Mouse (Mus musculus): ENCODE measurements at regions not wholly inside any gene's neighbourhood (a gene's known extent, or its start where the extent isn't known, plus 50 kb on each side); places are given as distances from the start of the nearest gene placed in this dataset.
"Not testable (repeated sequence)": the region's sequence is repeated elsewhere in the genome, so short reads cannot be mapped to it uniquely, and the experiment has no call there.

DNA sequence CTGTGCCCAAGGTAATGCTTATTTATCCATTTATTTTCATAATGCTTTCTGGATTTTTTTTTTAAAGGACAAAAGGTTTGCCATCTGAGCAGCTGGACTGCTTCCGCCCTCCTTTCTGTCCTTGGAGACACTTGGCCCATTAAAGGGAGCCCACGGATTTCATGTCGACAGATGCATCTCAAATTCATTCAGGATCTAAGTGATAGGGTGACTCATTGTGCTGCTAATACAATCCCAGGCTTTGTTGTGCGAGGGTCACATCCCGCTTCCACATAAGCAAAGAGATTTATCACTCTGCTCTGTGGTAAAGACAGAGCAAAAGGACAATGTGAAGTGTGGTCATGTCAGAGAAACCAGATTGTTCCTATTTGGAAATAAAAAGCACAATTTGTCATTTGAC is 220.8 kb downstream of the Csl start:
- no peak for DNase-seq

GRCm38 (mm10) chr10:99552373-99552772 is 207.1 kb downstream of the Csl start:
- DNase-seq, result no peak

- no peak for DNase-seq
These were observed 206.5 kb downstream of the Csl start for GRCm38 (mm10) chr10:99552836-99553540.

DNA sequence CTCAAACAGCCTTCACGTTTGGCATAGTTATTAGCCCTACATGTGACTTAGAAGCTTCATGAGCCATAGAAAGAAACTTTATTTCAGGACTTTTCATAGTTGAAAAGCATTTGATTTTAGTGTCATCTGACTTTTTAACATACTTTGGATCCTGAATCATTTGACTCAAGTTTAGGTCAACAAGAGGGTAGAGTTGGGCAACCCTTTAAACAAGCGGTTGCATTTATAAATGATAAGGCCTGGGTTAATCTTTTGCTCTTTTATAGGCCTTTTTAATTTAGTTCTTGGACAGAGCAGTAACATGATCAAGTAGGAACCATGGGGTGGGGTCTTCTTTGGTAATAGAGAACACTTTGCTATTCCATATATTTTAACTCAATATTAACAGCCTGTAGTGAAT is 204.4 kb downstream of the Csl start:
- DNase-seq, result no peak

GRCm38 (mm10) chr10:99555658-99556352 is 203.7 kb downstream of the Csl start:
- no peak for DNase-seq

DNA sequence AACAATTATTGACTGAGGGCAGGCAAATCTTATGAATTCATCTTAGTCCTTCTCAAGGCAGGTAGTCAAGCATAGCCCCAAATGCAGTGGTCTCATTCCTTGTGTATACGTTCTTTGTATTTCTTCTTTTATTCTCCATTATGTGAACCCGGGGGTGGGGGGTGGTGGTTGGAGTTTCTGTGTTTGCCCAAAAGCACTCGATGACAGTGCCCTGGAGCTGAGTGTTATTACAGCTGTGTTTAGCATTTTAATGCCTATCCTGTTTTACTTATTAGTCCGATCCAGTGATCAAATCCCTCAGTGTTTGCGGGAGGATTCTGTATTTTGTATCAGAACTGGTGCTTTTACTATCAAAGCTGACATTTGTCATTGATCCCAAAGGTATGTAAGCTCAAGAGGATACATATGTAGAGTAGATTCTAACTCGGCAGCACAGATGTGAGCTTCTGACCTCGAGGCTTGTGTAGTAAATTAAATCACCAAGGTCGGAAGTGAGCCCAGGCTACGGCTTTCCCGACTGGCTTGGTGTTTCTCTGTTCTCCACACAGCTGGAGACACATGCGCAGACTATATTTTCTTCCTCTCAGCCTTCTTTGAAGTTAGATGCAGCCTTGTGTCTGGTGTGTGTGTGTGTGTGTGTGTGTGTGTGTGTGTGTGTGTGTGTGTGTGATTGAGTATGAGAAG is 203.0 kb downstream of the Csl start:
- DNase-seq, result no peak

DNA sequence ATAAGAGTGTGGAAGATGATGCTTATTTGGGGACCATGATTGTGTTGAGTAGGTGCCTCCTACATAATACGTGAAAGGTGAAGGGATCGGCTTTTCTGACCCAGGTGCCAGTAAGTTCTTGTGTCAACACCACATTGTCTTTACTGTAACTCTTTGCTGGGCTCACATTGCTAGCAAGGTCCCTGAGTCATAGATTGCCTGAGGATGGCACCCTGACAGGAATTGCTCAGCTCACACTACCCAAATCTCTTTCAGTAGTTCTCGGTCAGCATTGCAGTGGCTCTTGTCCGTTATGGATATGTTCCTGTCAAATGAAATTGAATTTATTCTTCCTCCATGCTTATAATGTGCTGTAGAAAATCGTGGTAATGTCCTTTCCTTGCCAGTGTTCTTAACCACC is 200.8 kb downstream of the Csl start:
- DNase-seq, result no peak

DNA sequence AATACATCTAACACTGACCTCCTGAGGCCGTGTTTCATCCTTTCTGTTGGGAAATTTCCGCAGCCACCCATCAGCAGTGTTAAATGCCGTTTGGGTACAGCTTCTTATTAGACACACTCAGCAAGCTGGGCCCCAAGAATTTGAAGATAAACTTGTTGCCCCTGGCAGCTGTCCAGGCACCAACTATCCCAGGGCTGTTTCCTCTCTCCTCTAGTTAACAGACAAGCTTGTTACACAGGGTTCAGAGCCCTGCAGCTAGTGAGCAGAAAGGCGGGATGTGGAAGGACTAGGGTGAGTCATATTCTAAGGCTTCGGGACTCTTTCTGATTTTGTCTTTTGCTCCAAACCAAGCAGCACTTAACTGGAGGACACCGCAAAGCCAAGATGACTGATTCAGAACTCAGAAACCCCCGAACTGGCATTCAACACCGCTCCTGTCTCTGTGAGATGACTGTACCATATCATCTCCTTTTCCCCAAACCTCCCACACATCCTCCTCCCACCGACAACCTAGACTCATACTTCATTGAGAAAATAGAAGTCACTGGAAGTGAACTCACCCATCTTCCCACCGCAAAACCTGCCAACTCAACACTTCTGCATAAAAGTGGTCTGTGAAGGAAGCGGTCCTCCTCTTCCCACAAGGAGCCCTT is 198.2 kb downstream of the Csl start:
- no peak for DNase-seq

DNA sequence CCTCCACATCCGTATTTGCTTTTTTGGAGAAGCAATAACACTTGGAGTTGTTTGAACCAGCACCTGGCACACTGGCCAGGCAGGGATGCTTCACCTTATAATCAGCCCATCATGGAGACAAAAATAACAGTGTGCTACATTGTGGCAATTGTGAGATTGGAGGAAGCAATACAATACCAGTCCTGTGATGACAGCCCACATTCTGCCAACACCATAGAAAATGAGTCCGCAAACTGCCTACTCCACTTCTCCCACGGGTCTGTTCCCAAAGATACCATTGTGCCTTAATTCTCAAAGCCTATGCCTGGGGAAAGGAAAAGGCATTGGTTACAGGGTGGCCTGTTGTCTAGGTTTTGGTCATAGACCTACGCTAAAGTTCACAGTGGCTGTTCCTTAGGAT is 194.9 kb downstream of the Csl start:
- no peak for DNase-seq

DNA sequence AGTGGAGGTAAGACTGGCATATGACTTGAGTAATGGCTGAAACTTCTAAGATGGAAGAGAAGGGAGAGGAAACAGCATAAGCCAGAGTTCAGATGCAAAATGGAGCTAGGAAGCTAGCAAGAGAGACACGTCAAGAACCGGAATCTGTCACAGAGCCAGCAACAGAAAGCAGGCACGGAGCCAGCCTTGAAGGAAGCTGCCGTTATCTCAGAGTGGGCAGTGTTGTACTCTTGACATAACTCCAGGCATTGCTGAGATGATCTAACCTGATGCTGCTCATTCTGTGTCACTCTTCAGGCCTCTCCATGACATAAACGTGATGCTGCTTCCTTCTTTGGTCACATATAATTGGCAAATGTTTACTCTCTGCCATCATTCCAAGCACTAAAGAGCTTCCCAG is 191.0 kb downstream of the Csl start:
- DNase-seq, result no peak

DNA sequence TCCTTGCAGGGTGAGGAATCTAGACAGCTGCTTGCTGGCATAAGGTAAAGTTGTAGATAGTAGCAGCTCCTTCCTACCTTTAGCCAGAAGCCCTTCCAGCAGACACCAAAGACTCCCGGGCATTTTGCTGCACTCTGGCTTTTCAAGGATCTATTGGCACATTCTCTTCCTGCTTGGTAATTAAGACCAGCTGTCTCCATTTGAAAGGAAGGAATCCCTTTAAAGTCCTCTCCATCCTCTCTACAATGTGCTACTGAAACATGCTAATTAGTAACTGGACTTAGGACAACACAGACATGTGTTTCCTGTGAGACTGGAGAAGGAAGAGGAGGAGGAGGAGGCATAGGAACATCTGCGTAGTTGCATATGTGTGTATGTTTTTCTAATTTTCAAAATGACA is 189.3 kb downstream of the Csl start:
- DNase-seq, result no peak

GRCm38 (mm10) chr10:99573997-99574396 is 185.5 kb downstream of the Csl start:
- DNase-seq, result no peak

GRCm38 (mm10) chr10:99575294-99575693 is 184.2 kb downstream of the Csl start:
- no peak for DNase-seq

- DNase-seq, result no peak
These were observed 183.2 kb downstream of the Csl start for GRCm38 (mm10) chr10:99576301-99576700.

DNA sequence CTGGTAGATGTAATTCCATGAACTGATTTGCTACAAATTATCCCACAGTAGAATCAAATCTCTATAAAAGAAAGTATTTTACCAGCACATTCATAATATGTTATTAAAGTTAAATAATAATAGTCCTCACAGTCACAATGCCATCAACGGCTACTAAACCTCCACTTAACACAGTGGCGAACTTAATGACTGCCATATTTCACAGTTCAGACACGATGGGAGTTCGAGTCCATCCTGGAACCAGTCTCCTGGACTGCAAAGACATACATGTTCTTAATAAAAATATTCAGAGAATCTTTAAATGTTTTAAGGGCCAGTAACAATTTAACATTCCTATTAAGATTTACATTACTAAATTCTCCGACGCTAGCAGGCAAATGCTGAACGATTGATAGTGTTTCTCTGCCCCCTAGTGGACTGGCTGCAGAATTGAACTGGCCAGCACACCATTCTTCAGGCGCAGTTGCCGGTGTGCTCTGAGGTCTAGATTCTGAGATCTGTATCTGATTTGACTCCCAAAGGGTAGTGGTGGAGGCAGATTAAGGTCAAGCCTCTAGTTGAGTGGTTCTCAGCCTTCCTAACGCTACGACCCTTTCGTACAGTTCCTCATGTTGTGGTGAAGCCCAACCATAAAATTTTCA is 182.3 kb downstream of the Csl start:
- no peak for DNase-seq

- no peak for DNase-seq
These were observed 181.1 kb downstream of the Csl start for GRCm38 (mm10) chr10:99578366-99578765.

DNA sequence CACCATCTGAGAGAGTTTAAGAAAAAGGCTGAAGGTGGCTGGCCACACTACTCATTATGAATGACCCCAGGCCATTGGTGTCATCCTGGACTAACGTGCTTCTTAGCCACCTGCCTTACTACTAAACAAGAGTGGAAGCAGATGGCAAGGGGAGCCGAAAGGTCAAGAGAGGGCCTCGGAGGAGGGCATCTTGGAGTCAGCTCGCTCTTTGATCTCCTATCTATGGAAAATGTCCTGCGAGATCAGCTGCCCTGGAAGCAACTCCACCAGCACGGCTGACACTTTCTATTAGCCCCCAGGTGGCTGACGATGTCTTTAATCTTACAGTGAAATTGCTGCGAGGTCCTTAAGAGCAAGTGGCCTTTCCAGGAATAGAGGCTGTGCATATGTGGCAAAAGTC is 179.3 kb downstream of the Csl start:
- no peak for DNase-seq

GRCm38 (mm10) chr10:99581074-99581473 is 178.4 kb downstream of the Csl start:
- no peak for DNase-seq

DNA sequence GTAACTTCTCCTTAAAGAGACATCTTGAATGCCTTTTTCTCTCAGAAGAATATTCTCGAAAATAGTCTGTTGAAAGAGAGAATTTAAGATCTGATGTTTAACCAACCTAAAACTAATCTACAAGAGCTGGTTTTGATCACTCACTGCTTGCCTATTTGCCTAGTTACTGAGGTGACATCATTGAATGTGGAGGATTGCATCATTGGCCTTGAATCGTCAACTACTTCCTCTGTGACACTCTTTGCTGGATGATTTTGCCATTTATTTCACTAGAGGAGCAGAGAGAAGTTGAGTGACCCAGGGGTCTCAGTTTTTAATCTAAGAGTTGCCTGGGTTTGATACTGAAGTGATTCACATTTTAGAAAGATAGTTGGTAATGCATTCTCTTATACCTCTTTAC is 174.6 kb downstream of the Csl start:
- DNase-seq, result no peak

DNA sequence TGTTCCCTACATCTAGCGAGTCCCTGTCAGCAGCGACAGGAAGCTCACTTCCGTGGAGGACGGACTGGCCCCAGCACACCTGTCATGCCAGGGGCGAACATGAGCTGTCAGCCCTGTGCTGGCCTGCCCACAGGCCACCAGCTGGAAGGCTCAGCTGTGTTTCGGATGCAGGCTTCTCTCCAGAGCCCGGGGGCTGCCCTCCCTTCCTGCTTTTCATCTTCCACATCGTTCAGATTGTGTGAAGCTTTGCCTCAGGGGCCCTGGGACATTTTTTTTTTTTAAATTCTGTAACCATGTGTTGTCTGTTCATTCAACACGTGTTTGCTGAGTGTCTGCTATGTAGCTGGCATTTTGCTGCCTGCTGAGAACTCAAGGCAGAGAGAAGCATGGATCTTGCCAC is 167.2 kb downstream of the Csl start:
- no peak for DNase-seq

- no peak for DNase-seq
These were observed 163.8 kb downstream of the Csl start for GRCm38 (mm10) chr10:99595659-99596058.

GRCm38 (mm10) chr10:99599142-99600120 is 160.0 kb downstream of the Csl start:
- DNase-seq, result not testable (repeated sequence)
